Mouse (Mus musculus): ENCODE data around the gene Rbbp4.

- no peak for TF ChIP-seq GATA1 (IDR thresholded peaks at IDR 0.05; ENCODE audit: low read length)
- TF ChIP-seq TAL1 (IDR thresholded peaks at IDR 0.05; ENCODE audit: low read length): no peak
Observed at GRCm38 (mm10) chr4:129376961-129377545, 41.9 kb upstream of the Rbbp4 start.
